Mouse (Mus musculus): ENCODE measurements around the gene Tmcc1.

Tmcc1 gene

DNA sequence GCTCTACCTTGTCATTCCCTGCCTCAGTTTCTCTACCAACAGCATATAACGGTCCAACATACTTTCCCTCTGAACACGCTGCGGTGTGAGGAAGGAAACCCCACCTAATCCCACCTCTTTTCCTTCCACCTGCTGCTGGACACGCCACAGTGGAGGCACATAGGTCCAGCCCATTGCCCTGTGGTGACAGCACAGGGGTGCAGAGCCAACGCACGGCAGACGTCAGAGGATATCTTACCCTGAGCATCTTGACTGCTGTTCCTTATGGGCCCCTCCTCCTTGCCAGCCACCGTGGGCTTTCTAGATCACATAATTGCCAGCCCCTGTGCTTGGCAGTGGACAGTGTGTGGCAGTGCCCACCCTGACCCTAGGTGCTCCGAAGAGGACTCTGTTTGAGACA is 202.8 kb downstream of the Tmcc1 start:
- no peak for DNase-seq

DNA sequence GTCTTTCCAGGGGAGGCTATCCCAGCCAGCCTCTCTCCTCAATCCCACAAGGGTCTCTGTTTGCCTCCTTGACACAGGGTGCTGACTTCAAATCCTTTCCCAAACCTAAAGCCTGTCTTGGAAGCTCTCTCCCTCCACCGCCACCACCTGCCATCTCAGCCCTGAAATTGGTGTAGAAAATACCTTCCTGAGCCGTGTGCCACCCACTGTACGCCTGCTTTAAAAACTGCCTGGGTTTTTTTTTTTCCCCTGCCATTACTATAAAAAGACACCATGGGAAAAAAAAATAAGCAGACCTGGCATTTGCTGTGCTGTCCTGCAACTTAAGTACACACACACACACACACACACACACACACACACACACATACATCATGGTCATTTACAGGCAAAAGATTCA is 203.2 kb downstream of the Tmcc1 start:
- no peak for DNase-seq

DNA sequence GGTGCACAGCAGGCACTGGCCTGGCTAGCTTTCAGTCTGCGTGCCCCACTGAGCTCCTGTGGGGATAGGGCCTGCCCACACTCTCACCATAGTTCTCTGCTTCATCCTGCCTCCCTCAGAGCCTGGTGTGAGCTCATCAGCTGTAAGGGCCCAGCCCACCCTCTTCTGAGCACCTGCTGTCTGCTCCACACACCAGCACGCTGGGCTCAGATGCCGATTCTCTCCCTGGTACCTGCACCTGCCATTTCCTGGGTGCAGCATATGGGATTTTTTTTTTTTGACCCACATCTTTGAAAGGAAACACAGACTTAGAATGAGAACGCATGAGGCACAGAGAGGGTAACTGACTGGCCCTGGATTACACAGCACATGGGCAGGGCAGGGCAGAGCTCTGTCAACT is 203.7 kb downstream of the Tmcc1 start:
- DNase-seq = no peak

DNA sequence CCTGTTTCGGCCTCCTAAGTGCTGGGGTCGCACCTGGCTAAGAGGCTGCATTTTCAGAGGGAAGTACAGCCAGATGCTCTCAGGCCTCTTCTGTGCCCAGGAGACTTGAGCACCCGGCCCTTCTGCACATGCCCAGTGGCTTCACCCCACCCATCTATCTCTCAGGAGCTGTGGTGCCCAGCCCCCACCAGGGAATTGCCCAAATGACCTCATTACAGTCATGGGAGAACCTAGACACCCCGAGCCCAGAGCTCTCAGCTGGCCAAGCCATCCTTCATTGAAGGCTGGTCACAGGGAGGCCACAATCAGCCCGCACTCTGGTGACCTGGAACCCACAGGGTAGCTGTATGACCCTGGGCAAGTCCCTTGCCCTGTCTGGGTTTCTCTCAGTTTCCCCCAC is 204.3 kb downstream of the Tmcc1 start:
- no peak for DNase-seq

DNA sequence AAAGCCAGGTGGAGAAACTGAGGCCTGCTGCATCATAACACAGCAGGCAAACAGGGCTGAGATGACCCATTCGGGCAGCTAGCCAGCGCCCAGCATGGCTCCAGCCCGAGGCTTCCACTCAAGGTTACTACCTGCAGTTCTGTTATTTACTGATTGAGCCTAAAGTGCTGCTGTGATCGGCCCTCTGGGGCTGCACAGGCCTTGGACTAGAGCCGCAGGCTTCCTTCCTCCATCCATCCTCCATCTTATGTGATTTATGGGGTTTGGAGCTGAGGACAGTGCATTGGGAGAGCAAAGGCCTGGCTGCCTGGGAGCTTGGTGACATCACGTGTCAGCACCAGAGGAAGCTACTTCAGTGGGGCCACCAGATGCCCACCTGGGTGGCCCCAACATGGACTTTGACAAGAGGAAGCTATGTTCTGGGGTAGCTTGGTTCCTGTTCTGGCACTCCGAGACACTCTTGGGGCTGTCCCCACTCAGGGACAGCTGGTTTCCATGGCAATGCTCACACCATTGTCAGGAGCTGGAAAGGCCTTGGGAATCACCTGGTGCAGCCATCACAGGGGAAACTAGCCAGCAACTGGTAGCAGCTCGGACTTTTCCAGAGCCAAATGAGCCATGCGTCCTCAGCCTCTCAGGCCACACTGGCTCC is 206.1 kb downstream of the Tmcc1 start:
- DNase-seq = peak; percentile 61

DNA sequence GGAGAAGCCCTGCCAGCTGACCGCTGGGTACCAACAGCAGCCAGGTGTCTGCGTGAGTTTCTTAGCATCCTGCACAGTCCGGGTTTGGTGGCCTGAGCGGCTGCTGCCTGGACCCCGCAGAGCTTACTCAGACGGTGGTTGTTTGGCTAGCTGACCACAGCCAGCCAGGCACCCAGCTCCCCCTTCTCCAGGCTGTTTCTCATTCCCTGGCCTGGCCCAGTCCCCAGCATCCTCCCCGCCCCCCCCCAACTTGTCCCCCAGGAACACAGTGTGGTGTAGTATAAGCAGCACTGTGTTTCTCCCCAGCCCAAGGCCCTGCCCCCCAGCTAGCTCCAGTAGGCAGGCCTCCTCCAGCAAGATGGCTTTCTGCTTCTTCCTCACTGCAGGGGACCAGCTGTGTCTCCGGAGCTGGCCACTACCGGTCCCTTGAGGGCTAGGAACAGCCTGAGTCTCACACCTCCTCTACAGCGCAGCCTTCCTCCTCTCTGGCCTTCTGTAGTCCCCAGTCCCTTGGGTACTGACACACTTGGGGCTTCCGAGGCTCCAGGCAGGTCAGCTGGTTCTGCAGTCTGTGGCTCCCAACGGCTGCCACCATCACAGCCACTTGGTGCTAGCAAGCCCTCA is 206.7 kb downstream of the Tmcc1 start:
- no peak for DNase-seq

DNA sequence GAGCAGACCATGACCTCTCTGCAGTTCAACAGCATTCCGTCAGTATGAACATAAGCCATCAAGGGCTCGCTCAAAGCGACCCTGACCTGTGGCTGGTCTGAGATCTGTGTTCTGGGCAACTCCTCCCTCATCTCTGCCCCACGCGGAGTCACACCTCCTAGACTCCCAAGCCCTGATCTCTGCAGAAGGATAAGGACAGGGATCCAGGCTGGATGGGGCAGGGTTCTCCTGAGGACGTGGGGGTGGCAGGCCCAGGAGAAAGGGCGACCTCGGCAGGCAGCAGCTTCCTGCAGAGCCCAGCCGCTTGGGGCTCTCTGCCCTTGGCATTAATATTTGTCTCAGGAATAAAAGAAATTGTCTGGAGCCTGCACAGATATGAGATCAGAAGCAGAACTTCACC is 207.7 kb downstream of the Tmcc1 start:
- DNase-seq = no peak

DNA sequence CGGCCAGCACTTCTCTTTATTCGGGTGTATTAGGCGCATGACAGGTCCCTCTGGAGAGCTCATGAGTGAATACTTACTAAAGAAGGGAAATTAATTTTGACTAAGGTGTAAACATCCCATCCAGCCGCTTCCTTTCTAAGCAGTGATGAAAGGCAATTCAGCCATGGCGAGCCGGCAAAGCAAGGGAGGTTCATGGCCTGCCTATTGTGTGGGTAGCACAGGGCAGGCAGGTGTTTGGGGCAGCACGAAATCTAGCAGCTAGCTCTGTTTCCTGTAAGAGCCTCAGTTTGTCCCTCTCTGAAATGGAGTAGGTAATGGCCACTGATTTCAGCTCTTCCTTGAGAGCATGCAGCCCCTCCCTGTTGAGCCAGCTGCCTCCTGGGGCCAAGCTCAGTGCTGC is 208.7 kb downstream of the Tmcc1 start:
- no peak for DNase-seq

DNA sequence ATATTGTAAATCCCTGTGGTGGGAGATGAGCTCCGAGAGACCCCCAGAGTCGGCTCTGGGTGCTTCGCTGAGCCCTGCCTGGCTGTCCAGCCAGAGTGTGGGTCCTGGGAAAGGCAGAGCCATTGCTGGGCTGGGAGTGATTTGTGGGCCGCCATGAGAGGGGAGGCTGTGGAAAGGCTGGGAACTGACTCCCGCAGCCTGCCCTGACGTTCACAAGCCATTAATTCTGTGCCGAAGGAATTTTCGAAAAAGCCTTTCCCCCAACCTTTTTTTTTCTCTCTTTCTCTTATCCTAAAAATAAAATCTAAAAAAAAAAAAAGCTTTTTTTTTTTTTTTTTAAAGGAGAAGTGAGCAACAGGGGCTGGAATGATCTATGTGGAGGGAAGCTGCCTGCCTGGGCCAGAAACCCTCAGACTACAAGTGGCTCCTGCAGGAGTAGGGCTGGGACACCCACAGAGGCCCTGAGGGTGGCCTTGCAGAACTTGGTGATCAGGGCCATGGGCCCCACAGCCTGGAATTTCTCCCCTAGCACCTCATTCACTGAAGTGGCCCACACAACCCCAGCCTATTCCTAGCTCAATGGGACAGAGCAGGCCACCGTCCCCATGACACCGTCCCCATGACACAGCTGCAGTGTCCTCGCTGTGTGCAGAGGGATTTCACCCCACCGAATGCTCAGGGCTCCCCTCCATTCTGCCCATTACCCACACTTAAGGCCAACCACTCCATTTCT is 209.8 kb downstream of the Tmcc1 start:
- DNase-seq = no peak

DNA sequence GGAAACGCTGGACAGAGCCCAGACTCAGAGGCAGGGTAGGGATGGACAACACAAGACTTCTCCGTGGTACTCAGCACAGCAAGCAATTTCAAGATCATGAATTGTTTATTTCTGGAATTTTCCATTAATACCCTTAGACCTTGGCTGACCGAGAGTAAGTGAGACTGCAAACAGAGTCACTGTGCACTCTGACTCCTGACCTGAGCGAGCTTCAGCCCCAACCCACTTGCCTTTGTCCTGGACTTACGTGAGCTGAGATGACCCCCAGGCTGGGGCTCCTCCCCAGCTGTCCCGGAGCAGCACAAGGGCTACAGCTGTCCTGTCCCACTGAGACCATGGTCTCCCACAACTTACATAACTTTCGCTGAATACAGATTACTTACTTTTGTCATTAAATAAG is 210.4 kb downstream of the Tmcc1 start:
- peak; percentile 45 for DNase-seq

DNA sequence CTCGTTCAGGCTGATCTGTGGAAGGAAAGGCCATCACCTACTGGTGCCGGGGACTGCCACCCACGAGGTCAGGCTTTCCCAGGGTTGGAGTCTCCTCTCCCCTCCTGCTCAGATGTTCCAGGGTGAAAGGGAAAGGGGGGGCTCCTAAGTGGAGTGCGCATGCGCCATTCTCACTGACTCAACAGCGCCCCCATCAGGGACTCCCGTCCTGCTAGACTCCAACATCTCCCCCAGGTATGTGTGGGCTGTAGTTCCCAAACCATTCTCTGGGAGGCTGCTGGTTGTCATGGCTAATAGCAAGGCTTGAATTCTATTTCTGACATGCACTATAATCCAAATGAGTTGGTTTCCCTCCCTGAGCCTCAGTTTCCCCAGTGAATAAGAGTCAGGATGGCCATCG is 214.7 kb downstream of the Tmcc1 start:
- no peak for DNase-seq

DNA sequence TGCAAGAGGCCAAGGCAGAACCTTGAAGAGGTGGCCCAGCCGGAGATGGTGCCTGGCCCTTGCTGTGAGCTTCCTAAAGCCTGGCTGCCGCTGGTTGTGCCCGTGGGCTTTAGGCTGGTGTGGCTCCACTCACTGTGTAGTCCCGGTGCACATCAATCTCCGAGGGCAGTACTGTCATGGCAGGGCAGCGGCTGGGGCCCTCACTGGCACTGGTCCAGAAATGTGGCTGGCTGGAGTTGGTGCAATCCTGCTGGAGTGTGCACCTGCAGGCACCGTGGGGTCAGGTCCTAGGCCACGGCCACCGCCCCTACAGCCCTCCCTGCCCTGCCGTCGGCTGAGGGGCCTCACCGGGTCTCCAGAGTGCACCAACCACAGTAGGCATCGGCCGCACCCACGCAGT is 215.5 kb downstream of the Tmcc1 start:
- DNase-seq = no peak

DNA sequence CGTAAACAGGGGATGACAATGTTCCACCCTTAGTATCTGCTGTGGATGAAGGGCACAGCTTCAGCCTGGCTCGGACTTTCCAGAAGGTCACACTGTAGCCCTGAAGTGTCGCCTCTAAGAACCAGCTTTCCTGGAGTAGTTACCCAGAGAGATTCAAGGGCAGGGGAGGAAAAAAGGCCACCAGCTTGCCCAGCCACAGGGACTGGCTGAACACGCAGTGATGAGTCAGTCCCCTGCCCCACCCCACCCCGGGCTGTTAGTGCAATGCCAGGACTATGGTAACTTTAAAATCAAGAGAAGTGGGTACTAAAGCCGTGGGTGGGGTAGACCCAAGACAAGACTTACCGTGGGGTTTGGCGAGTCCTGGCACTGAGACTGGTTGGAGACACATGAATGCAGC is 217.7 kb downstream of the Tmcc1 start:
- no peak for DNase-seq

DNA sequence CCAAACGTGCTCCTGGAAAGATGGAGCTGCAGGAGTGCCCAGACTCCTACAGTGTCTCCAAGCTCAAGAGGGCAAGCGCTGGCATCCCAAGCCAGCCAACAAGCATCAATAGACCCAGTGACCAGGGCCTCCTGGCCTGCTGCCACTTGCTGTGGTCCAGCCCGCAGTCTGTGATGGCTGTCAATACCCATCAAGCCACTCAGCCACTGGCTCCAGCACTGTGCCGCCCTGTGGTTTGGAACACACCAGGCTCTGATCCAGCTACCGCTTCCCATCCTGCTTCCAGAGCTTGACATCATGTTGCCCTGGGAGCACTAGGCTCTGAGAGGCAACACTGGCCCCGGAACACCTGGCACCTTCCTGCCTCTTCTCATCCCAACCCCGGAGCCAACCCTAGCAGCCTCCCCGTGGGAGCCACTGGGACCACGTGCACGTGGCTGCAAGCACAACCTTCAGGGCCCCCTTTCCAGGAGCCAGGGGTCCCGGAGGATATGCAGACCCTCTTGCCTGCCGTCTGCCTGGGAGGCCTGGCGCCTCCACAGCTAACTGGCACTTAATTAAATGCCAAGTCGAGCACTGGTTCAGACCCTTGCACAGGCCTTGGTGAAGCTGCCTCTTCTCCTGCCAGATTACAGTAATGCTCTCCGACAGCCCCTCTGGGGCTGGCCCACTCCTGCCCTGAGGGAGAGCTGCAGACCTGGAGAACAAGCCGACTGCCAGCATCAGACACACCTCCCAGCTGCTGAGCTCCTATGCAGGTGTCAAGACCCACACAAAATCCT is 219.2 kb downstream of the Tmcc1 start:
- DNase-seq = no peak

DNA sequence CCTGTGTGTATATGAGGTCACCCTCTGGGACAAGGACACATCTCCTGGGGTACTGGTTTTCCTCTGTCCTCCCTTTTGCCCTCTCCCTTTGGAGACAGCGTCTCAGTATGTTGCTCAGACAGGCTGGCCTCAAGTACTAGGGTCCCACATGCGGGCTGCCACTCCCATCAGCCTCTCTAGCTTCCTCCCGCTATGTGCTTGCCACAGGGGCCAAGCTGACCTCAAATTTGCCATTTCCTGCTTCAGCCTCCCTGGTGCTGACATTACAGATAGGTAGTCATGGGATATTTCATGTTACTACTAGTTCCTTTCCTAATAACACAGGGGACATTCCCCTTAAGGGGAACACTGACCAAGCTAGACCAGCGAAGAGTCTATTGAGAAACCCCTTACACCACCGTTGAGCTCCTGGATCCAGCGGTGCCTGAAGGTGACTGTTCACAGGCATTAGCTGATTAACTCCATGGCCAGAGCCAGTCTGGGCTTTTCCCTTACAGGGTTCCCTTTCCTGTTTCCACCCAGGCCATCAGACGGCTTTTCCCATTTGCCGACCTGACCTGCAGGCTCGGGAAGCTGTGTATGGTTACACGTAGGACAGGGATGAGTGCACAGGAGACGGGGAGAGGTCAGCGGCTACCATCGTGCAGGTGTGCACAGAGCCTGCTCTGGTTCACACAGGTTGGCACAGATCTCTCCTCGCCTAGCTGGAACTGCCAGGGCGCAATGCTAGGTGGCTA is 220.0 kb downstream of the Tmcc1 start:
- no peak for DNase-seq

DNA sequence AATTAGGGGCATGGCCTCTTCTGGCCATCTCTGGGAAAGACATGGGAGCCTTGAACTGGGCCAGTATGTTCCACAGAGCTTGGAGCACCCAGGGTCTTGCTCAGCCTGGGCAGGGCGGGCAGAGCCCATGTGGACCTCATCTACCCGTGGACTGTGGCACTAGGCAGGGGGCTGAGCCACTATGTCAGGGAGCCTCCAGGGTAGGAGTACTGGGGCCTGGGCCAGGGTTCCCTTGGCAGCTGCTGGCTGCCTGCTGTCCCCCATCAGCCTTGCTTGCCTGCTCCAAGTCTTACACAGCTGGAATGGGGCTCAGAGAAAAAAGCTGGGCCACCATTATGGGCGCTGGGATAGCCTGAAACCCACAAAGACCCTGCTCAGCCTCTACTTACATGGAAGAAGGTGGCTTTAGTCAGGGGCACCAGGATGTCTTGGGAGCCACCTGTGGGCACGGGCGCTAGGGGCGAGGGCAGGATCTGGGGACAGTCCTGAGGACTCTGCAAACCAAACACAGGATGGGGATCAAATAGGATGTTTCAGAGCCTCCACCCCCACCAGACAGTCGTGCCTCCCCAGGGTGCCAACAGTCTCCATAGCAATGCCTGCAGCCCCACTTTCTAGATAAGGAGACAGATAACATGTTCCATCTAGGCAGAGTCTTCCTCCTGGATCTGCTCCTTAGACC is 221.1 kb downstream of the Tmcc1 start:
- no peak for DNase-seq

DNA sequence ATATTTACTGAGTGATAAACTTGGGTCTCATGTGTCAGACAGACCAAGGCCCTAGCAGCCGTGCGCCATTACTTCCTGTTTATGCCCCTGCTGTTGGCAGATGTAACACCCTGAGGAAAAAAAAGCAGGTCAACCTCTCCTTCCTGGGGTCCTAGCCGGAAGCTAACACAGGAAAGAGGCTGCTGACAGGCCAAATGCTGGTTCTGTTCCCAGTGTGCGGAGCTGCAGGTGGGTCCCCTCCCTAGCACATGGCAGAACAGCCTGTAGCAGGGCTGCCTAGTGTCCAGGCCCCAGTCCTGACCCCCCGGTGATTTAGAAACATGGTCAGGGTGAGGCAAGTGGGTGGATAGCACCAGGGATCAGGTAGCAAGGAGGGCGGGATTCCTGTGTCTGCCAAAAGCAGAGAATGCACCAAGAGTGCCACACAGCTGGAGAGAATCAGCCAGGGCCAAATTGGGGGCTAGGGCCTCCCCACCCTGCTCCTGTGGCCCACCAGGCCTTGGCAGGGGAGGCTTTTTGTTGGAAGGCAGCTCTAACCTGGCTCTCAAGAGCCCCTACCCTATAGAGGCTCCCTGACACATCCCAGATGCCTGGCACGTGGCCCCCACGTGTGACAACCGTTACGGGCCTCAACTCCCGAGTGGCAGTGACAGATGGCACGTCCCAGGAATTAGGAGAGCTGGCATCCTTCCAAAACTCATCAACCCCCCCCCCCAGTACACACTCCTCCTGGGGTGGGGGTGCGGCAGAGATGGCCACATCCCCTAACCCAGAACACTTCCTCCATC is 221.8 kb downstream of the Tmcc1 start:
- peak; percentile 53 for DNase-seq

DNA sequence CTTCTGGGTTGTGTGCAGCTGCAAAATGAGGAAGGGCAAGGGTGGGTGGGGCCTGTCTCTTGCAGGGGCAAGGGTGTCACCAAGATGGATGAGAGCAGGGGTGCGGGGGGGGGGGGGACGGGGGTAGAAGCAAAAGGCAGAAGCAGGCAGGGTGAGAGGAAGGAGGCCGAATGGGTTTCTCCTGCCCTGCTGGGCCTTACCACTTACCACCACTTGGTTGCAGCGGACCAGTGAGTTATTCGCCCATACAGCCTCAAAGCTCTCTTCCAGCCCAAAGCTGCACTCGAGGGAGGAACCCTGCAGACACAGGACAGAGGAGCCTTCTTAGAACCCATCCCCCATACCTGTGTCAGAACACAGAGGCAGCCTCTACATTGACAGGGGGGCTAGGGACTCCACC is 223.3 kb downstream of the Tmcc1 start:
- no peak for DNase-seq

DNA sequence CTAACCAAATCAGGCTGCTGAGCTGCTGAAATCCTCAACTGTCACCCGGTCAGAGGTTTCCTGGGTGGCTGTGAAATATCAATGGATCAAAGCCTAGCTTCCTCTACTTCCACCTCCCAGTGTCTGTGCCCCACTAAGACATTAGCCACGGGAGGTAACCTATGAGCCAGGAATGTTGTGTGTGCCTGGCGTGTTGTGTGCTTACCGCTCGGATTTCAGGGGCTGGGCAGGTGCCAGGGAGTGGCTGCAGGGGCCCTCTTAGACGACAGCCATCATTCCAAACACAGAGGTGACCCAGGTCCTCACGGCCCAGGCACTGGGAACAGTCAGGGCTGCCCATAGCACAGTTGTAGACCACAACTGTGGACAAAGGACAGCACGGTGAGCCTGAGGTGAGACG is 224.2 kb downstream of the Tmcc1 start:
- DNase-seq = no peak

DNA sequence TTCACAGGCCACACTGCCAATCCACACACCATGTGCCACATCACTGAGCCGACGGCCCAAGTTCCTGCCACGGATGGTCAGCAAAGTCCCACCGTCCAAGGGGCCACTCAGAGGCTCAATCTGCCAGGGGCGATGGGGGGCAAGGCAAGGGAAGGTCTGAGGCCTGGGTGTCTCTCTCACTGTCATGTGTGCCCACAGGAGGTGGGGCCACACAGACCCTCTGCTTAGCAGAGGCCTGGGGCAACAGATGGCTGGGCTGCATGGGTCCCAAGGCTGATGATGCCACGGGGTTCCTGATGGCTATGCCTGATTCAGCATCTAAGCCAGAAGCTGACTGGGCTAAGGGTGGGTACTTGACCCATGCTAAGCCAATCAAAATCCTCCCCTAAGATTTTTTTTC is 224.6 kb downstream of the Tmcc1 start:
- DNase-seq = no peak

Measured in kidney, adult 9 months (tissue).